Mouse (Mus musculus): ENCODE measurements around the gene Tgfbr1. TPM values are rescaled to one million over a fixed set of nuclear protein-coding genes. Genes with fewer than 3 reads are reported as not detected.
A peak's percentile ranks its signal among the peaks of the same experiment; 100 is the strongest.

Gene Tgfbr1
- polyA plus RNA-seq, 1 experiment from 2014 or later = 24.6 TPM

- ATAC-seq (ENCODE audit: low FRiP score) = no peak
- no peak overlapping the region for H3K27ac ChIP-seq (replicated peaks)
- H3K27me3 ChIP-seq (replicated peaks) = no peaks in the 10 kb centered on the region
- no peak overlapping the region for H3K4me3 ChIP-seq (replicated peaks)
- no peaks in the 10 kb centered on the region for H3K9me3 ChIP-seq (replicated peaks)
- no peak overlapping the region for H3K4me2 ChIP-seq
- no peak overlapping the region for H3K9ac ChIP-seq (replicated peaks)
- whole genome bisulfite sequencing = 82% methylated on average over 3 of the region's 3 CpGs
- no peaks in the 10 kb centered on the region for H3K4me1 ChIP-seq
- H3K36me3 ChIP-seq = no peaks in the 10 kb centered on the region
These were observed 30.7 kb upstream of the Tgfbr1 start for GRCm38 (mm10) chr4:47322315-47322714.

DNA sequence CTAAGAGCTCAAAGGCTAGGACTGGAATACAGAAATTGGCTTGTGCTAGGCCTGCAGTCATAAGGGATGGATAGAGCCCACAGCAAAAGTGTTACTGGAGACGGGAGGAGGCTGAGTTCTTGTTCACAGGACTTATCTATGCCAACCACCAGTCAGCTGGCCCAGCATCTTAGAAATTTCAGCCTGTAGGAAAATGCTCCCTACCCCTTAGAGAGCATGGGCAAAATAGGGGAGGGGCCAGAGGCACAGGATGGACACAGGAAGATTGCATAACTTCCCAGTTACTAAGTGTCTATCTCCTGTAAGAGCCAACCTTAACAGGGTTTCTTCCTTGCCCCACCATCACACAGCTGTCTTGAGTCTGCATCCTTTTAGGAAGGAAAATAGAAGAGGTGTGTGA is 28.8 kb upstream of the Tgfbr1 start:
- WGBS = 63% methylated on average over 1 of the region's 1 CpGs
- ATAC-seq (ENCODE audit: low FRiP score) = no peak

DNA sequence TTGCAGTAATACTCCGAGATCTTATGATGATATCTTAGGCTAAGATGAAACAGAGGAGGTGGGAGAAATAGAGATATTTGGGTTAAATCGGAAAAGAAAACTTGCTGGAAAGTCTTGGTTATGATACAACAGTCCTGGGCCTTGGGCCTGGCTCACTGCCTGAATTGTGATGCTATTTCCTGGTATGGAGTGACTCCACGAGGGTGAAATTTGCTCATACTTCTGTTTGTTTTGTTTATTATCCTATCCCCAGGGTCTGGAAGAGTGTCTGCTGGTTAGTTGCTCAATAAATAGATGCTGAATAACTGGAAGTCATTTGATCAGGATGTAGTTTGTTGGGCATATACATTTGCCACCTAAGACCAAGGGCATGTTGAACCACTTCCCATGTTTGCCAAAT is 25.2 kb upstream of the Tgfbr1 start:
- ATAC-seq (ENCODE audit: low FRiP score) = no peak
- H3K4me1 ChIP-seq = no peaks in the 10 kb centered on the region
- no peak overlapping the region for H3K4me3 ChIP-seq (replicated peaks)
- H3K9me3 ChIP-seq (replicated peaks) = no peaks in the 10 kb centered on the region
- no peak overlapping the region for H3K9ac ChIP-seq (replicated peaks)
- H3K27me3 ChIP-seq (replicated peaks) = no peaks in the 10 kb centered on the region
- H3K4me2 ChIP-seq = no peak overlapping the region
- 79% methylated on average over 3 of the region's 3 CpGs for WGBS
- no peak overlapping the region for H3K27ac ChIP-seq (replicated peaks)
- H3K36me3 ChIP-seq = no peaks in the 10 kb centered on the region

More for the DNA sequence above, 28.8 kb upstream of the Tgfbr1 start:
- H3K36me3 ChIP-seq = no peaks in the 10 kb centered on the region
- H3K9me3 ChIP-seq (replicated peaks) = no peaks in the 10 kb centered on the region
- no peaks in the 10 kb centered on the region for H3K4me1 ChIP-seq
- H3K27ac ChIP-seq (replicated peaks) = no peak overlapping the region
- no peak overlapping the region for H3K4me3 ChIP-seq (replicated peaks)
- H3K4me2 ChIP-seq = no peak overlapping the region
- no peak overlapping the region for H3K9ac ChIP-seq (replicated peaks)
- H3K27me3 ChIP-seq (replicated peaks) = no peaks in the 10 kb centered on the region

GRCm38 (mm10) chr4:47329285-47329684 is 23.7 kb upstream of the Tgfbr1 start:
- H3K27ac ChIP-seq (replicated peaks) = no peak overlapping the region
- H3K4me1 ChIP-seq = no peaks in the 10 kb centered on the region
- 20% methylated on average over 1 of the region's 1 CpGs for WGBS
- H3K4me2 ChIP-seq = no peak overlapping the region
- no peaks in the 10 kb centered on the region for H3K36me3 ChIP-seq
- H3K27me3 ChIP-seq (replicated peaks) = no peaks in the 10 kb centered on the region
- no peak overlapping the region for H3K9ac ChIP-seq (replicated peaks)
- no peaks in the 10 kb centered on the region for H3K9me3 ChIP-seq (replicated peaks)
- H3K4me3 ChIP-seq (replicated peaks) = no peak overlapping the region
- no peak for ATAC-seq (ENCODE audit: low FRiP score)

DNA sequence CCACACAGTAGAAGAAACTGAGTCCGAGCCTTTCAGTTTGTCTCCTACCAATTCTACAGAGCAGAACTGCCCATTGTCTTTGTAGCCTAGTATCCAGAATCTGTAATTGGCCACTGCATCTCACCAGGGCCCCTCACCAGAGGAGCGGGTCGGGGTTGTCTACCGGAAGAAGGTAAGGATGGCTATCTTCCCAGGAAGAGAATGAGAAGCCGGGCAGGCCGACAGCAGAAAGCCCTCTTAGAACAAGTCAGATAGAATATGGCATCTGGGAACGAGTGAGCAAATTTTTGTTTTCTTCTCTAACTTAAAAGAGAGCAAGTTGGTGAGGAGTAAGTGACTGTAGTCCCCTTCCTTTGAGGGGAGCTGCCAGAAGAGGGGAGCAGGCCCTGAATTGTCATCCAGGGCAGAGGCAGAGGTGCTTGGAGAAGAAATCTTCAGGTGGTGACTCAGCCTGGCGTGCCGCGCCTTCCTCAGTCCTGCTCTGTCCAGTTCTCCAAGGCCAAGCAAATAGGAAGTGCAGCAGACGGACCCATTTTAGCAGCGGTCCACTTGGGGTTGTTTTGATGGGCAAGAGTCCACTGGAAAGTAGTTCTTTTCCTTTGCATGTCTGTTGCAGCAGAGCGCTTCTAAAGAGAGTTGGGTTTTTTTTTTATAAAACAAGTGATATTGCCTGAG is 22.5 kb upstream of the Tgfbr1 start:
- Histone ChIP-seq H3K27me3 (replicated peaks) (no peaks in the 10 kb centered on the region), H3K9me3 (replicated peaks) (no peaks in the 10 kb centered on the region), H3K9ac (replicated peaks) (no peak overlapping the region), H3K4me3 (replicated peaks) (no peak overlapping the region), H3K4me2 (no peak overlapping the region), H3K4me1 (no peaks in the 10 kb centered on the region), H3K36me3 (no peaks in the 10 kb centered on the region), H3K27ac (replicated peaks) (no peak overlapping the region)
- no peak for ATAC-seq (ENCODE audit: low FRiP score)
- WGBS = 94% methylated on average over 13 of the region's 13 CpGs

DNA sequence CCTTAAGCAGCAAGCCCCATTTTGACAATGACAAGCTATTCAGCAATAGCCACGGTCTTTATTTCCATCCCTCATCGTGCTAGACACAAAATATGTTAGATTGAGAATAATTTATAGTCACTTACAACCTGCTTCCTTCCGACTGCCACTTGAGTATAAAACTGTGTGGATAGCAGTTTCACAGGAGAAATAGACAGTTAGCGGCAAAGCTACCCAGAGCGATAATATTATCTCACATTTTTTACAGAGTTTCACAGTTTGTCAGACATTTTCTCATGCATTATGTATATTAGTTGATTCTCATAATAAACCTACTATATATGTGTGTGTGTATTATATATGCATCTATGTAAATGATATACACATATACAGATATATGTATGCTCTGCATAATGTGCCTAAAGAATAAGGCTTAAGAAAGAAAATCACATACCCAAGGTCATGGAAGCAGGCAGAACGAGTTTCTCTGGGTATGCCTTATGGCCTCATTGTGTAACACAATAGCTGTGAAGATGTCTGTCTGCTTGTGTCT is 20.1 kb upstream of the Tgfbr1 start:
- no peak overlapping the region for H3K4me2 ChIP-seq
- no peak overlapping the region for H3K9ac ChIP-seq (replicated peaks)
- no peaks in the 10 kb centered on the region for H3K4me1 ChIP-seq
- 70% methylated on average over 6 of the region's 6 CpGs for WGBS
- no peaks in the 10 kb centered on the region for H3K36me3 ChIP-seq
- H3K27me3 ChIP-seq (replicated peaks) = no peaks in the 10 kb centered on the region
- H3K4me3 ChIP-seq (replicated peaks) = no peak overlapping the region
- H3K9me3 ChIP-seq (replicated peaks) = no peaks in the 10 kb centered on the region
- no peak overlapping the region for H3K27ac ChIP-seq (replicated peaks)
- no peak for ATAC-seq (ENCODE audit: low FRiP score)

- no peaks in the 10 kb centered on the region for H3K36me3 ChIP-seq
- H3K4me1 ChIP-seq = no peaks in the 10 kb centered on the region
- H3K27ac ChIP-seq (replicated peaks) = no peak overlapping the region
- H3K4me2 ChIP-seq = no peak overlapping the region
- H3K9me3 ChIP-seq (replicated peaks) = no peaks in the 10 kb centered on the region
- H3K4me3 ChIP-seq (replicated peaks) = no peak overlapping the region
- H3K27me3 ChIP-seq (replicated peaks) = no peaks in the 10 kb centered on the region
- 91% methylated on average over 3 of the region's 3 CpGs for WGBS
- H3K9ac ChIP-seq (replicated peaks) = no peak overlapping the region
- ATAC-seq (ENCODE audit: low FRiP score) = no peak
These were observed 19.5 kb upstream of the Tgfbr1 start for GRCm38 (mm10) chr4:47333541-47333940.

- H3K9ac ChIP-seq (replicated peaks) = no peak overlapping the region
- WGBS = 76% methylated on average over 3 of the region's 3 CpGs
- no peak overlapping the region for H3K27ac ChIP-seq (replicated peaks)
- H3K9me3 ChIP-seq (replicated peaks) = no peaks in the 10 kb centered on the region
- no peak overlapping the region for H3K4me3 ChIP-seq (replicated peaks)
- H3K4me2 ChIP-seq = no peak overlapping the region
- no peak for ATAC-seq (ENCODE audit: low FRiP score)
- H3K4me1 ChIP-seq = peaks cover 6% of the 10 kb centered on the region; the same call in 1 of the 2 replicates
- no peaks in the 10 kb centered on the region for H3K36me3 ChIP-seq
- H3K27me3 ChIP-seq (replicated peaks) = no peaks in the 10 kb centered on the region
These were observed 16.0 kb upstream of the Tgfbr1 start for GRCm38 (mm10) chr4:47336941-47337600.

DNA sequence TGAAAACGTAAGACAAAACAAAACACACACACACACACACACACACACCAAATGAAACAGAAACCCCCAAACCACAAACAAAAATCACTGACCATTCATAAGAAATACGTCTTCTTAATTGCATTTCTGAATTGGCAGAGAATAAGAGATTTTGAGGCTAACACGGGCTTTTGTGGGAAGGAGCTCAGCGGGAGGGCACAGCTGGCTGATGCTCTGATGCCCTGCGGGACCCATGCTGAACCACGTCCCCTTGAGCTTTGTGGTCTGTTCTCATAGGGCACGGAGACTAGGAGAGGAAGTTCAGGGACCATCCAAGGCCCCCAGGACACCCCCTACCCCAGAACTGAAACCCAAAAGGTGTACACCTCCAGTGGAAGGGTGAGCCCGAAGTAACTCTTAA is 10.4 kb upstream of the Tgfbr1 start:
- 27% methylated on average over 8 of the region's 8 CpGs for WGBS
- peaks cover 13% of the 10 kb centered on the region; the same call in 1 of the 2 replicates for H3K4me1 ChIP-seq
- H3K9ac ChIP-seq (replicated peaks) = no peak overlapping the region
- no peaks in the 10 kb centered on the region for H3K9me3 ChIP-seq (replicated peaks)
- H3K36me3 ChIP-seq = no peaks in the 10 kb centered on the region
- ATAC-seq (ENCODE audit: low FRiP score) = no peak
- H3K4me3 ChIP-seq (replicated peaks) = no peak overlapping the region
- no peak overlapping the region for H3K27ac ChIP-seq (replicated peaks)
- no peak overlapping the region for H3K4me2 ChIP-seq
- H3K27me3 ChIP-seq (replicated peaks) = no peaks in the 10 kb centered on the region

- WGBS = 46% methylated on average over 4 of the region's 4 CpGs
- no peak overlapping the region for H3K27ac ChIP-seq (replicated peaks)
- no peaks in the 10 kb centered on the region for H3K9me3 ChIP-seq (replicated peaks)
- H3K4me2 ChIP-seq = no peak overlapping the region
- no peak overlapping the region for H3K9ac ChIP-seq (replicated peaks)
- ATAC-seq (ENCODE audit: low FRiP score) = no peak
- no peaks in the 10 kb centered on the region for H3K27me3 ChIP-seq (replicated peaks)
- no peak overlapping the region for H3K4me3 ChIP-seq (replicated peaks)
- no peaks in the 10 kb centered on the region for H3K36me3 ChIP-seq
- H3K4me1 ChIP-seq = peaks cover 10% of the 10 kb centered on the region
These were observed 6.0 kb upstream of the Tgfbr1 start for GRCm38 (mm10) chr4:47347022-47347421.

- H3K4me3 ChIP-seq (replicated peaks) = no peak overlapping the region
- H3K36me3 ChIP-seq = no peaks in the 10 kb centered on the region
- no peak overlapping the region for H3K9ac ChIP-seq (replicated peaks)
- no peak overlapping the region for H3K27ac ChIP-seq (replicated peaks)
- H3K4me1 ChIP-seq = peaks cover 17% of the 10 kb centered on the region
- WGBS = 36% methylated on average over 6 of the region's 6 CpGs
- no peak for ATAC-seq (ENCODE audit: low FRiP score)
- no peaks in the 10 kb centered on the region for H3K9me3 ChIP-seq (replicated peaks)
- H3K4me2 ChIP-seq = no peak overlapping the region
- no peaks in the 10 kb centered on the region for H3K27me3 ChIP-seq (replicated peaks)
These were observed 3.3 kb upstream of the Tgfbr1 start for GRCm38 (mm10) chr4:47349759-47350158.

DNA sequence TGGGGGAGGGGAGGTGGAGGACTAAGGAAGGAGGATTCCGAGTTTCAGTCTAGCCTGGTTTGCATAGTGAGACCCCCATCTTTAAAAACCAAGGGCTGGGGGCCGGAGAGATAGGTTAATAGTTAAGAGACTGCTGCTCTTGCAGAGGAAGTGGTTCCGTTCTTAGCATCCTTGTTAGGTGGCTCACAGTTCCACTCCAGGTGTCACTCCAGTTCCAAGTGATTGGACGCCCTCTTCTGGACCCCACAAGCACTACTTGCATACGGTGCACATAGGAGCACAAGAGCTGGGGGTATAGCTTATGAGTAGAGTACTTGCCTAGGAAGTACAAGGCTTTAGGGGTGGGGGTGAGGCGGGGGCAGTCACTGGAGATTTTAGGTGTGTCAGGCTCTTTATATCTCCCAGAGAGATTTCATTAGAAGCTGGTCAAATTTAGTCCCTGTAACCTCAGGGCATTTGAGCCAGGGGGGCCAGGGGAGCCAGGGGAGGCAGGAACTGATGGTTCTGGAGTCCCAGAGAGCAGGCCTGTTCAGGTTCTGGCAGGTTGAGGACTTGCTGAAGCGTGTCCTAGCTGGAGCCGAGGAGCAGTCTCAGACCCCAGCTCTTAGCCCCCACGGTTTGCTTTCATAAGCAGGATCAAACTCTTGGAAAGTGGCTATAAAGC is 1.5 kb upstream of the Tgfbr1 start:
- no peak overlapping the region for H3K9ac ChIP-seq (replicated peaks)

More for the DNA sequence above, 1.5 kb upstream of the Tgfbr1 start:
- Histone ChIP-seq H3K27ac (replicated peaks) (no peak overlapping the region; the same call in 1 of the 2 replicates), H3K9me3 (replicated peaks) (no peaks in the 10 kb centered on the region), H3K4me3 (replicated peaks) (peak overlapping the region; percentile 93), H3K36me3 (no peaks in the 10 kb centered on the region), H3K4me1 (peaks cover 26% of the 10 kb centered on the region), H3K27me3 (replicated peaks) (no peaks in the 10 kb centered on the region), H3K4me2 (peak overlapping the region; percentile 84)
- 17% methylated on average over 9 of the region's 9 CpGs for WGBS
- no peak for ATAC-seq (ENCODE audit: low FRiP score)
